Mouse (Mus musculus): ENCODE results near the gene Vezt.

Vezt gene

DNA sequence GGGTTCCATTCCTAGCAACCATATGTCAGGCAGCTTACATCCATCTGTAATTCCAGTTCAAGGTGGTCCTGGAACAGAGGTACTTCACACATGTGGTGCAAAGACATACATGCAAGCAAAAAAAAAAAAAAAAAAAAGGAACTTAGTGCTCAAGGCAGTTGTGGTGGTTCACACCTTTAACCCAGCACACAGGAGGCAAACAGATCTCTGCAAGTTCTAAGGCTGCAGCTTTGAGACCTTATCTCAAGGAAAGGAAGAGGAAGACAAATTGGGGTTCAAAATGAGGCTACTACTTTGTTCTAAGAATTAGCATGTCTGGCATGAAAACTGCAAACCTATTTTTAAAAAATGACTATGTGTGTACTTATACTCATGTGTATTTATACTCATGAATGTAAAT is 50.3 kb downstream of the Vezt start:
- Histone ChIP-seq H3K4me1 (replicated peaks; ENCODE audit: low read depth, low read length) (no peaks in the 10 kb centered on the region; the same call in 1 of the 2 replicates), H3K4me3 (replicated peaks; ENCODE audit: low read length) (no peak overlapping the region), H3K27me3 (ENCODE audit: insufficient read depth, low read length) (no peaks in the 10 kb centered on the region), H3K36me3 (ENCODE audit: insufficient read depth, low read length) (peaks cover 24% of the 10 kb centered on the region), H3K9me3 (ENCODE audit: low read length) (no peaks in the 10 kb centered on the region)
- TF ChIP-seq CTCF (conservative IDR thresholded peaks at IDR 0.05; ENCODE audit: low read length), result no peak
- no peak for TF ChIP-seq POU5F1 (IDR thresholded peaks at IDR 0.05; ENCODE audit: borderline replicate concordance, low read length)
- no peak for TF ChIP-seq NANOG (IDR thresholded peaks at IDR 0.05; ENCODE audit: borderline replicate concordance, low read length)

DNA sequence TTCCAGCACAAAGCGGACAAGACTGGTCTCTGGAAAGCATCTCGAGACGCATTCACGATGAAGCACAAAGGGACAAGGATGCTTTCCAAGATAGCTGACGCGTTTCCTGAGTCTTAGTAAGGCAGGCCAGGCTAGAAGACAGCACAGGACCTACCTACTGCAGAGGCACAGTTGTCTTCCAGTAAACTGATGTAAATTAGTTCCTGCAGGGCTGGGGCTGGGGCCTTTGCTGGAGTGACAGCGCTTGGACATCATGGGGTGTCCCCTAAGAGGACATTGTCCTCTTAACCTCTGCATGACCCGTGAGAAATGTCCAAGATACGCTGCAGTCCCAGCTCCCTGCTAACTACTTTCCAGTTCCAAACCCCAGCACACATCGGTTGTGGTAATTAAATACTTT is 66.3 kb downstream of the Vezt start:
- Histone ChIP-seq H3K9me3 (ENCODE audit: low read length) (no peaks in the 10 kb centered on the region), H3K27me3 (ENCODE audit: insufficient read depth, low read length) (no peaks in the 10 kb centered on the region), H3K4me1 (replicated peaks; ENCODE audit: low read depth, low read length) (peaks cover 6% of the 10 kb centered on the region; the same call in 1 of the 2 replicates), H3K4me3 (replicated peaks; ENCODE audit: low read length) (no peak overlapping the region), H3K36me3 (ENCODE audit: insufficient read depth, low read length) (peaks cover 15% of the 10 kb centered on the region)
- TF ChIP-seq CTCF (conservative IDR thresholded peaks at IDR 0.05; ENCODE audit: low read length) (no peak), POU5F1 (IDR thresholded peaks at IDR 0.05; ENCODE audit: borderline replicate concordance, low read length) (no peak), NANOG (IDR thresholded peaks at IDR 0.05; ENCODE audit: borderline replicate concordance, low read length) (no peak)

DNA sequence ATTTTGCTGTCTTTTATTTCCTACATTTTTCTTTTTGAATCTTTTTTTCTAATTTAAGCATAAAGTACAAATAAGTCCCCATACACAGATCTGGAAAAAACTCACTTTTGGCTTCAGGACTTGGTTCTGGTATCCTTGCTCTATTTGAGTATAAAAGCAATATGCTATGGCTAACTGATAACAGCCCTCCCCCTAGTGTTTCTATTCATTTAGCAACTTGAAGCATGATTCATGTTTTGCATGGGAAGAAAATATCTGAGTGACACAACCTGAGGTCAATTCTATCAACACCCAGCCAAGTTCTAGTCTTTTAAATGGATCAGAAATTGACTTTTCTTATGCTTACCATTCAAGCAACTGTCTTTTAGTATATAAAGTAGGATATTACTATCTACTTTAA is 68.1 kb downstream of the Vezt start:
- Histone ChIP-seq H3K9me3 (ENCODE audit: low read length) (no peaks in the 10 kb centered on the region), H3K4me1 (replicated peaks; ENCODE audit: low read depth, low read length) (peaks cover 5% of the 10 kb centered on the region; the same call in 1 of the 2 replicates), H3K36me3 (ENCODE audit: insufficient read depth, low read length) (peaks cover 6% of the 10 kb centered on the region; the same call in 1 of the 2 replicates), H3K27me3 (ENCODE audit: insufficient read depth, low read length) (no peaks in the 10 kb centered on the region), H3K4me3 (replicated peaks; ENCODE audit: low read length) (no peak overlapping the region)
- TF ChIP-seq CTCF (conservative IDR thresholded peaks at IDR 0.05; ENCODE audit: low read length) (no peak), NANOG (IDR thresholded peaks at IDR 0.05; ENCODE audit: borderline replicate concordance, low read length) (no peak)

DNA sequence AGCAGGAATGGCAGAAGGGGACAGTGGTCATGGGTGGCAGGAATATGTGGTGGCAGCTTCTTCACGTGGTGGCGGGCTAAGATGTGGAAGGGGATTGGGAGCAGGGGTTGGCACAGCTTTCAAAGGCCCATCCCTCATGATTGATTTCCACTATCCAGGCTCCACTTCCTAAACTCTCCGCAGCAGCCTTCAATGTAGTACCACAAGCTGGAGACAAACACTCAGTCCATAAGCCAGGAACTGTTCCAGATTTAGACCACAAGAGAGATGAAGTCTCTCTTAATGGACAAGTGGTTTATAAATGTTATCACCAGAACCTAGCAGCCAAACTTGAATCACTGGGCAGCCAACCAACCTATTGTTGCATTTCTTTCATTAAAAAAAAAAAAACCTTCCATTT is 81.6 kb downstream of the Vezt start:
- no peaks in the 10 kb centered on the region for H3K27me3 ChIP-seq (ENCODE audit: insufficient read depth, low read length)
- no peak overlapping the region for H3K4me3 ChIP-seq (replicated peaks; ENCODE audit: low read length)
- TF ChIP-seq POU5F1 (IDR thresholded peaks at IDR 0.05; ENCODE audit: borderline replicate concordance, low read length) (no peak), CTCF (conservative IDR thresholded peaks at IDR 0.05; ENCODE audit: low read length) (no peak), NANOG (IDR thresholded peaks at IDR 0.05; ENCODE audit: borderline replicate concordance, low read length) (no peak)
- no peaks in the 10 kb centered on the region for H3K36me3 ChIP-seq (ENCODE audit: insufficient read depth, low read length)
- no peaks in the 10 kb centered on the region for H3K9me3 ChIP-seq (ENCODE audit: low read length)
- no peaks in the 10 kb centered on the region for H3K4me1 ChIP-seq (replicated peaks; ENCODE audit: low read depth, low read length)

DNA sequence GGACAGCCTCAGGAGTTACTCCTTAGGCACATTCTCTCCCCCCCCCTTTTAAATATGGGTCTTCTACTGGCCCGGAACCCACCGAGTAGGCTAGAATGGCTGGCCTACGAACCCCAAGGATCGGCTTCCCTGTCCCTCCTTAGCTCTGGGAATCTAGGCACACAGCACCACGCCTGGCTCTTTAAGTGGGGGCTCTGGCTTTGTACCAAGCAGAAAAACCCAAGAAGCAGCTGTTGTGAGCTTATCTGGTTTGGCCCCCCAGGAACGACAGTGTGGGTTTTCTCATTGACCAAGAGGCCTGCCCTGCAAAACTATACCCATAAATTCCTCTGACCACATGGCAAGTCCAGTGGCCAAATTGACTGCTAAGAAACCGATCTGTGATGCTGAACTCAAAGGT is 82.1 kb downstream of the Vezt start:
- no peaks in the 10 kb centered on the region for H3K27me3 ChIP-seq (ENCODE audit: insufficient read depth, low read length)
- H3K4me1 ChIP-seq (replicated peaks; ENCODE audit: low read depth, low read length), result no peaks in the 10 kb centered on the region
- no peaks in the 10 kb centered on the region for H3K36me3 ChIP-seq (ENCODE audit: insufficient read depth, low read length)
- H3K9me3 ChIP-seq (ENCODE audit: low read length), result no peaks in the 10 kb centered on the region
- no peak overlapping the region for H3K4me3 ChIP-seq (replicated peaks; ENCODE audit: low read length)
- TF ChIP-seq CTCF (conservative IDR thresholded peaks at IDR 0.05; ENCODE audit: low read length), result no peak
- TF ChIP-seq POU5F1 (IDR thresholded peaks at IDR 0.05; ENCODE audit: borderline replicate concordance, low read length), result no peak
- TF ChIP-seq NANOG (IDR thresholded peaks at IDR 0.05; ENCODE audit: borderline replicate concordance, low read length), result no peak

DNA sequence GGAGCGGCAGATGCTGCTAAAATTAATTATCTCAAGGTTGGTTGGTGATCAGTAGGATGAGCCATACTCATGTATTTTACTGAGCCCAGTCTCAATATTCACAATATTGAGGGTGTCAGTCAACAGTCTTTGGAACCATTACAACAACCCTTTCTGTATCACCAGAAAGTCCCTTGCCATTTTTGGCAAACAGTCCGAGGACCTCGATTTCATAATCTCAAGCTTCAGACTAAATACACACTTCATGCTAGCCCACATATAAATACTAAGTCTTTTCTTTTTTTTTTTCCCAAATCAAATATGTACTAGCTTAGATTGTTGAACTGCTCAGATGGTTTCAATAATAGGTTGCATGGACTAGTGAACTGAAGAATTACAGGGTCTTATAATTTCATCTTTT is 84.6 kb downstream of the Vezt start:
- H3K4me3 ChIP-seq (replicated peaks; ENCODE audit: low read length), result no peak overlapping the region
- H3K9me3 ChIP-seq (ENCODE audit: low read length), result no peaks in the 10 kb centered on the region
- no peaks in the 10 kb centered on the region for H3K4me1 ChIP-seq (replicated peaks; ENCODE audit: low read depth, low read length)
- H3K36me3 ChIP-seq (ENCODE audit: insufficient read depth, low read length), result no peaks in the 10 kb centered on the region
- H3K27me3 ChIP-seq (ENCODE audit: insufficient read depth, low read length), result no peaks in the 10 kb centered on the region
- TF ChIP-seq POU5F1 (IDR thresholded peaks at IDR 0.05; ENCODE audit: borderline replicate concordance, low read length), result no peak
- no peak for TF ChIP-seq CTCF (conservative IDR thresholded peaks at IDR 0.05; ENCODE audit: low read length)
- no peak for TF ChIP-seq NANOG (IDR thresholded peaks at IDR 0.05; ENCODE audit: borderline replicate concordance, low read length)

DNA sequence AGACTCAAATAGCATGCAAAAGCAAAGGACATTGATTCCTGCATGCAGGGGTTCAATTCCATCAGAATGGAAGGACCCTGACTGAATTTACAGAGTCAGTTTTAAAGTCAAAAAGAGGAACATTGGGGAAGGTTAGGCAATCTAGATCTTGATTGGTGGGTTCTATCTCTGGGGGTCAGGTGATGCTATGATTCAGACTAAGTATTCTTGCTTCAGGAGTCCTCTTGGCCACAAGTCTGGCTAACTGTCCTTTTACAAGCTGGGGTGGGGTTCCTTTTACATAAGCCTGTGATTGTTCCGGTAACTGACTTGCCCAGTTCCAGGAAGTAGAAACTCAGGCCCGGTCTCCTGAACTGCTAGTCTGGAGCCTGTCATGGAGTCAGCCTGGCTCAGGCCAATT is 85.7 kb downstream of the Vezt start:
- TF ChIP-seq CTCF (conservative IDR thresholded peaks at IDR 0.05; ENCODE audit: low read length), result no peak
- no peak for TF ChIP-seq NANOG (IDR thresholded peaks at IDR 0.05; ENCODE audit: borderline replicate concordance, low read length)
- TF ChIP-seq POU5F1 (IDR thresholded peaks at IDR 0.05; ENCODE audit: borderline replicate concordance, low read length), result no peak
- Histone ChIP-seq H3K4me1 (replicated peaks; ENCODE audit: low read depth, low read length) (no peaks in the 10 kb centered on the region), H3K27me3 (ENCODE audit: insufficient read depth, low read length) (no peaks in the 10 kb centered on the region), H3K36me3 (ENCODE audit: insufficient read depth, low read length) (no peaks in the 10 kb centered on the region), H3K4me3 (replicated peaks; ENCODE audit: low read length) (no peak overlapping the region), H3K9me3 (ENCODE audit: low read length) (no peaks in the 10 kb centered on the region)

DNA sequence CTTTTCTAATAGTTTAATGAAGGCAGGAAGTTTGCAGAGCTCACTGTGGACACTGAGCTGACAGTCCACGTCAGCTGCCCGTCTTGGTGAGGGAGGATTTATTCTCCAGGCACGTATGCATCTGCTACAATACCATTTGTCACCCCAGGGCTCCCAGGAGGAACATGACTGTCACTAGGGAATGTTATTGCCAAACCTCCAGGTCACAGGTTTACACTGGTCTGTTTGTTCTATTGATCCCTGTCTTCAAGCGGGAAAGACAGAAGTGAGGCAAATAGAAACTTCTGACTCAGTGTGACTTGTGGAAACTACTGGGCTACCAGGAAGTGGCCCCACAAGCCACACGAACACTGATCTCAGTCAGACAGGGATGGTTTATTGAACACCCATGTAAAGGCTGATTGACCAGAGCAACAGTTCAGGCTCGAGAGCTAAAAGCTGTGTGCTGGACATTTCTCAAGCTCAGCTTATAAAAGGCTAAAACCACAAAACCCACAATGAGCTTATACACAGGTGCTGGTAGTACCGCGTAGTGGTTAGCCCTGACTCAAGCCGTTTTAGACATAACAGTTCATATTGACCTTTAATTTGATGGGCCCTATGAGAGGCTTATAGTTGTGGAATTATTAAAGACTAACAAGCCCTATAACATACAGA is 89.6 kb downstream of the Vezt start:
- Histone ChIP-seq H3K36me3 (ENCODE audit: insufficient read depth, low read length) (no peaks in the 10 kb centered on the region), H3K4me1 (replicated peaks; ENCODE audit: low read depth, low read length) (no peaks in the 10 kb centered on the region), H3K4me3 (replicated peaks; ENCODE audit: low read length) (no peak overlapping the region), H3K9me3 (ENCODE audit: low read length) (0 out of 2 replicates have a peak, but pooled peaks cover 3% of the 10 kb centered on the region), H3K27me3 (ENCODE audit: insufficient read depth, low read length) (no peaks in the 10 kb centered on the region)
- TF ChIP-seq CTCF (conservative IDR thresholded peaks at IDR 0.05; ENCODE audit: low read length) (no peak), POU5F1 (IDR thresholded peaks at IDR 0.05; ENCODE audit: borderline replicate concordance, low read length) (no peak), NANOG (IDR thresholded peaks at IDR 0.05; ENCODE audit: borderline replicate concordance, low read length) (no peak)

DNA sequence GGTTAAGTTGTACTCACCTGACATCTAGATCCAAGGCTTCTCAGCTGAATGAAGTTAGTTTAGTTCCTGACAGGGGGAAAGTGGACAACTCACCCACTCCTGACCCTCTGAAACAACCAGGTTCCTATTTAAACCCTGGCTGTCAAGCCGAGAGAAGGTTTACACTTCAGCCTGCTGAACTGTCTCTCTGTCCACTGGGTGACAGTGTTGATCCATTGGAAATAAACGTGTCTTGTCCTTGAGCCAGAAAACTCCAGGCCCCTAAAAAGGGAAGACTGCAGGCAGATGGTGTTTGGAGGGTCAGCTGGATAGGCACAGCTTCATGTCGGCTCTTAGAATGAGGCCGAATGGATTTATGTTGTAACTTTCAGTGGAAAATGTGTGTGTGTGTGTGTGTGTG is 90.3 kb downstream of the Vezt start:
- H3K27me3 ChIP-seq (ENCODE audit: insufficient read depth, low read length), result no peaks in the 10 kb centered on the region
- H3K9me3 ChIP-seq (ENCODE audit: low read length), result 0 out of 2 replicates have a peak, but pooled peaks cover 3% of the 10 kb centered on the region
- TF ChIP-seq CTCF (conservative IDR thresholded peaks at IDR 0.05; ENCODE audit: low read length) (0 out of 2 replicates have a peak, but pooled peaks have one; percentile 5), POU5F1 (IDR thresholded peaks at IDR 0.05; ENCODE audit: borderline replicate concordance, low read length) (no peak)
- no peaks in the 10 kb centered on the region for H3K4me1 ChIP-seq (replicated peaks; ENCODE audit: low read depth, low read length)
- H3K4me3 ChIP-seq (replicated peaks; ENCODE audit: low read length), result no peak overlapping the region
- H3K36me3 ChIP-seq (ENCODE audit: insufficient read depth, low read length), result no peaks in the 10 kb centered on the region

Measured in E14TG2a.4 (cell line).